Mouse (Mus musculus) stomach, embryonic 14.5 days (tissue): Measurements from ENCODE around the gene Olfr31. TPM values are rescaled to one million over a fixed set of nuclear protein-coding genes. Genes with fewer than 3 reads are reported as not detected.
A peak's percentile ranks its signal among the peaks of the same experiment; 100 is the strongest.

Experiments
- ATAC-seq: fragments of 200-750 bp; cut with Nextera tagmentation; 2 replicates; pipeline ENCODE4 v1.8.0; 2017; ENCODE audit warnings: low read depth, moderate TSS enrichment; ENCODE audit not compliant: insufficient number of reproducible peaks, insufficient read depth, low FRiP score
- H3K27ac ChIP-seq: fragments of 300-500 bp; sonication (generic); 2 replicates; pipeline ENCODE4 v1.5.1; 2014; ENCODE audit warnings: mild to moderate bottlenecking, low read length, moderate library complexity, mixed read lengths
- H3K27me3 ChIP-seq: fragments of 300-500 bp; sonication (generic); 2 replicates; pipeline ENCODE4 v1.6.1; 2014; ENCODE audit warnings: low read length, control low read depth, mixed read lengths; ENCODE audit not compliant: control insufficient read depth, insufficient read depth
- H3K36me3 ChIP-seq: fragments of 300-500 bp; sonication (generic); 2 replicates; pipeline ENCODE4 v1.6.1; 2014; ENCODE audit warnings: mild to moderate bottlenecking, control low read depth, low read length, moderate library complexity, mixed read lengths; ENCODE audit not compliant: control insufficient read depth, insufficient read depth
- H3K4me1 ChIP-seq: fragments of 300-500 bp; sonication (generic); 2 replicates; pipeline ENCODE4 v1.6.1; 2014; ENCODE audit warnings: low read length, control low read depth, mixed read lengths; ENCODE audit not compliant: control insufficient read depth, insufficient read depth
- H3K4me2 ChIP-seq: fragments of 300-500 bp; sonication (generic); replicated peaks from 2 replicates; pipeline ENCODE4 v1.6.1; 2014; ENCODE audit warnings: low read depth, low read length, control low read depth
- H3K4me3 ChIP-seq: fragments of 300-500 bp; sonication (generic); 2 replicates; pipeline ENCODE4 v1.5.1; 2014; ENCODE audit warnings: low read depth, low read length, control low read depth
- H3K9ac ChIP-seq: fragments of 300-500 bp; sonication (generic); replicated peaks from 2 replicates; pipeline ENCODE4 v1.6.1; 2014; ENCODE audit warnings: low read depth, mild to moderate bottlenecking, control low read depth, low read length, moderate library complexity, mixed read lengths
- H3K9me3 ChIP-seq: fragments of 300-500 bp; sonication (generic); 2 replicates; pipeline ENCODE4 v1.6.1; 2016; ENCODE audit warnings: low read depth, low read length, control low read depth; ENCODE audit not compliant: control insufficient read depth
- WGBS: fragments of 180-500 bp; shearing (Covaris S2); extraction: QIAGEN DNeasy Blood & Tissue Kit; methylation state at CpG from one replicate; pipeline ENCODE4 v1.1.7; 2014; 5-methylcytosine and 5-hydroxymethylcytosine counted together
- polyA plus RNA-seq: library from polyadenylated mRNA; unstranded; fragments of >200 nt; fragmentation: Nextera tagmentation; extraction: Ambion mirVana; gene quantifications from 2 replicates; pipeline ENCODE4 v1.2.1, GENCODE M21; 2014

Gene Olfr31
- not detected in 2 replicates for polyA plus RNA-seq

GRCm38 (mm10) chr14:14322528-14322927 lies at the start of gene Olfr31:
Olfr31 (plus strand) TSS chr14:14322828.
- H3K4me1 ChIP-seq: no peaks in the 10 kb centered on the region
- no peaks in the 10 kb centered on the region for H3K36me3 ChIP-seq
- no peak within 1 kb of the TSS for H3K9ac ChIP-seq
- ATAC-seq: no peak
- no peak within 1 kb of the TSS for H3K4me3 ChIP-seq
- no peak within 1 kb of the TSS for H3K4me2 ChIP-seq
- no peak within 1 kb of the TSS for H3K27ac ChIP-seq
- H3K27me3 ChIP-seq: no peaks in the 10 kb centered on the region
- H3K9me3 ChIP-seq: no peaks in the 10 kb centered on the region; the same call in 1 of the 2 replicates

- H3K27me3 ChIP-seq: no peaks in the 10 kb centered on the region
- no peaks in the 10 kb centered on the region for H3K4me1 ChIP-seq
- WGBS: 55% methylated on average over 7 of the region's 7 CpGs
- no peak overlapping the region for H3K4me2 ChIP-seq
- no peaks in the 10 kb centered on the region for H3K9me3 ChIP-seq
- no peak overlapping the region for H3K27ac ChIP-seq
- H3K36me3 ChIP-seq: no peaks in the 10 kb centered on the region
- no peak overlapping the region for H3K4me3 ChIP-seq
- H3K9ac ChIP-seq: no peak overlapping the region
- no peak for ATAC-seq
These were observed 28.2 kb upstream of the Olfr31 start for GRCm38 (mm10) chr14:14294426-14294825.

- no peak overlapping the region for H3K9ac ChIP-seq
- no peak for ATAC-seq
- no peak overlapping the region for H3K4me2 ChIP-seq
These were observed 13.7 kb upstream of the Olfr31 start for GRCm38 (mm10) chr14:14308938-14309337.

GRCm38 (mm10) chr14:14309416-14309815 lies 13.2 kb upstream of the Olfr31 start:
- no peak overlapping the region for H3K4me2 ChIP-seq

More at GRCm38 (mm10) chr14:14308938-14309337, 13.7 kb upstream of the Olfr31 start:
- Histone ChIP-seq H3K36me3 (no peaks in the 10 kb centered on the region), H3K27ac (no peak overlapping the region), H3K9me3 (no peaks in the 10 kb centered on the region), H3K4me1 (no peaks in the 10 kb centered on the region), H3K4me3 (no peak overlapping the region), H3K27me3 (no peaks in the 10 kb centered on the region)
- WGBS: 45% methylated on average over 16 of the region's 16 CpGs

GRCm38 (mm10) chr14:14345113-14345871 lies 22.7 kb downstream of the Olfr31 start:
- no peaks in the 10 kb centered on the region for H3K4me1 ChIP-seq
- no peak overlapping the region; the same call in 1 of the 2 replicates for H3K27ac ChIP-seq
- H3K4me2 ChIP-seq: peak overlapping the region; percentile 56
- peaks cover 36% of the 10 kb centered on the region for H3K9me3 ChIP-seq
- H3K36me3 ChIP-seq: no peaks in the 10 kb centered on the region
- H3K4me3 ChIP-seq: peak overlapping the region; percentile 59
- H3K27me3 ChIP-seq: no peaks in the 10 kb centered on the region
- WGBS: 5% methylated on average over 40 of the region's 40 CpGs
- peak overlapping the region; percentile 60; the same call in 1 of the 2 replicates for H3K9ac ChIP-seq
- peak; percentile 79 for ATAC-seq

More at GRCm38 (mm10) chr14:14309416-14309815, 13.2 kb upstream of the Olfr31 start:
- H3K27me3 ChIP-seq: no peaks in the 10 kb centered on the region
- no peaks in the 10 kb centered on the region for H3K9me3 ChIP-seq
- no peak for ATAC-seq
- H3K27ac ChIP-seq: no peak overlapping the region
- H3K9ac ChIP-seq: no peak overlapping the region
- H3K4me1 ChIP-seq: no peaks in the 10 kb centered on the region
- no peaks in the 10 kb centered on the region for H3K36me3 ChIP-seq
- H3K4me3 ChIP-seq: no peak overlapping the region
- 52% methylated on average over 14 of the region's 14 CpGs for WGBS

- Histone ChIP-seq H3K4me3 (peak within 1 kb of the TSS; percentile 59), H3K27ac (peak within 1 kb of the TSS; percentile 69), H3K9ac (peak within 1 kb of the TSS; percentile 60), H3K36me3 (no peaks in the 10 kb centered on the region), H3K27me3 (no peaks in the 10 kb centered on the region), H3K4me1 (no peaks in the 10 kb centered on the region), H3K9me3 (peaks cover 45% of the 10 kb centered on the region), H3K4me2 (peak within 1 kb of the TSS; percentile 56)
- ATAC-seq: peak; percentile 26
- 3% methylated on average over 69 of the region's 69 CpGs for whole genome bisulfite sequencing
These were observed 23.6 kb downstream of the Olfr31 start, which contains the start of gene Il3ra for GRCm38 (mm10) chr14:14345948-14346812. Il3ra (plus strand) TSS chr14:14346275.

GRCm38 (mm10) chr14:14346813-14347100 lies 24.1 kb downstream of the Olfr31 start:
- H3K9me3 ChIP-seq: peaks cover 51% of the 10 kb centered on the region
- peak overlapping the region; percentile 56 for H3K4me2 ChIP-seq
- H3K36me3 ChIP-seq: no peaks in the 10 kb centered on the region
- peak overlapping the region; percentile 60; the same call in 1 of the 2 replicates for H3K9ac ChIP-seq
- 25% methylated on average over 15 of the region's 16 CpGs for WGBS
- no peaks in the 10 kb centered on the region for H3K27me3 ChIP-seq
- no peaks in the 10 kb centered on the region for H3K4me1 ChIP-seq
- ATAC-seq: peak; percentile 3; the same call in 1 of the 2 replicates
- no peak overlapping the region; the same call in 1 of the 2 replicates for H3K27ac ChIP-seq
- H3K4me3 ChIP-seq: peak overlapping the region; percentile 59

GRCm38 (mm10) chr14:14347151-14347835 lies 24.7 kb downstream of the Olfr31 start:
- H3K36me3 ChIP-seq: no peaks in the 10 kb centered on the region
- H3K4me3 ChIP-seq: no peak overlapping the region
- H3K9ac ChIP-seq: no peak overlapping the region
- H3K9me3 ChIP-seq: peaks cover 53% of the 10 kb centered on the region
- H3K27me3 ChIP-seq: no peaks in the 10 kb centered on the region
- WGBS: 83% methylated on average over 17 of the region's 17 CpGs
- H3K4me2 ChIP-seq: peak overlapping the region; percentile 56; the same call in 1 of the 2 replicates
- H3K27ac ChIP-seq: no peak overlapping the region
- ATAC-seq: peak; percentile 6; the same call in 1 of the 2 replicates
- H3K4me1 ChIP-seq: no peaks in the 10 kb centered on the region
